Mouse (Mus musculus): Measurements from ENCODE around the gene Rhox2h. TPM values are rescaled to one million over a fixed set of nuclear protein-coding genes. Genes with fewer than 3 reads are reported as not detected.

Rhox2h gene
- not detected in 2 replicates for polyA plus RNA-seq (2021; fragmentation: Nextera tagmentation)
- long read RNA-seq, experiment 1 = 0 reads
- long read RNA-seq, experiment 2 = 0 reads

DNA sequence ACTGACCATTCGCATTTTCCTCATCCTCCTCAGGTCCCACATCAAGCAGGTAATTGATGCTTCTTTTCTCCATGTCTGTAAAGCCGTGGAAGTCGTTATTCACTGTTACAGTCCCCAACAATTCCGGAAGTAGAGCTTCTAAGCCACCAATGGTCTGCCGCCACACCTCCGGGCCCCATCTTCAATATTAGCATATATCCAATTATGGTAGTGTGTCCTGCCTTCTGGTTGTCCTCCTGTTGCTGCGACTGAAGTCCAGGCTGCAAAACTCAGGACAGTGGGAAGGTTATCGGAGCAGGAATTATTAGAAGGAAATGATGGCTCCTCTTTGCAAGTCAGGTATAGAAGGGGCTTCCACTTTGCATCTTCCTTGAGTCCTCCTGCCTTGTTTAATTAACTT, at the start of gene Rhox2h:
Gene Rhox2h (minus strand): TSS at position 101 of the 400 bp plus-strand sequence.

DNA sequence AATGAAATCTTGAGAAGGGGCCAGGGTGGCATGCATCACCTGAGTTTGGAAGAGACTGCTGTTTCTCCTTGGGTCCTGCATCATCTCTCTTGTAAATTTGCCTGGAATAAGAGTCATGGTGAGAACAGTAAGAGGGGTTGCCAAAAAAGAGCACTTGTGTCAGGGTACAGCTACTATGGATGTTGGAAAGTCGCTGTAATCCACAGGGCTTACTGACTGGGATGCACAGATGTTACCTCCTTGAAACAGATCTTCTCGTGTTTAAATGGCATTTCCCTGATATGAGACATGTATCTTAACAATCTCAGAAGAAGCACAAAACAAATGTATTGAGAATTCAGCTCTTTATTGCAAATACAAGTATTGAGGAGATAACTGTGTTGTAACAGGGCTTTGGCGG, 4.4 kb downstream of the Rhox2h start, which contains the start of gene Rhox3h:
Gene Rhox3h (minus strand): TSS at position 101 of the 400 bp plus-strand sequence.

DNA sequence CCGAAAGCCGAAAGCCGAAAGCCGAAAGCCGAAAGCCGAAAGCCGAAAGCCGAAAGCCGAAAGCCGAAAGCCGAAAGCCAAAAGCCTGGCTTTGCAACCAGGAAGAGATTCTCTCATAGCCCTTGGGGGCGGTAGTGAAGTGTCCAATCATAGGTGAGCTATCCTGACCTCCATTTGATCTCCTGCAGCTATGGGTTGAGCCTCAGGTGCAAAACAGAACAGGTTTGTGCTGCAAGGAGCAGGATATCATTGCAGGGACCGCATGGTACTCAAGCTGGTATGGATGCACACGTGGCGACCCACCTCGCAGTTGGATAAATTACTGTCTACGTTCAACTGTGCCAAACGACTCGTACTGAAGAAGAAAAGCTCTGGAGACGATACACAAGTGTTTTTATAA, 21.9 kb downstream of the Rhox2h start, which contains the start of gene Rhox4g:
Gene Rhox4g (minus strand): TSS at position 101 of the 400 bp plus-strand sequence.

DNA sequence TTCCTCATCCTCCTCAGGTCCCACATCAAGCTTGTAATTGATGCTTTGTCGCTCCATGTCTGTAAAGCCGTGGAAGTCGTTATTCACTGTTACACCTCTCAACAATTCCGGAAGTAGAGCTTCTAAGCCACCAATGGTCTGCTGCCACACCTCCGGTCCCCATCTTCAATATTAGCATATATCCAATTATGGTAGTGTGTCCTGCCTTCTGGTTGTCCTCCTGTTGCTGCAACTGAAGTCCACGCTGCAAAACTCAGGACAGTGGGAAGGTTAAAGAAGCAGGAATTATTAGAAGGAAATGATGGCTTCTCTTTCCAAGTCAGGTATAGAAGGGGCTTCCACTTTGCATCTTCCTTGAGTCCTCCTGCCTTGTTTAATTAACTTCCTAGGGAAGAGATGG, 29.7 kb downstream of the Rhox2h start, which contains the start of gene Rhox2g:
Gene Rhox2g (minus strand): TSS at position 101 of the 400 bp plus-strand sequence.

DNA sequence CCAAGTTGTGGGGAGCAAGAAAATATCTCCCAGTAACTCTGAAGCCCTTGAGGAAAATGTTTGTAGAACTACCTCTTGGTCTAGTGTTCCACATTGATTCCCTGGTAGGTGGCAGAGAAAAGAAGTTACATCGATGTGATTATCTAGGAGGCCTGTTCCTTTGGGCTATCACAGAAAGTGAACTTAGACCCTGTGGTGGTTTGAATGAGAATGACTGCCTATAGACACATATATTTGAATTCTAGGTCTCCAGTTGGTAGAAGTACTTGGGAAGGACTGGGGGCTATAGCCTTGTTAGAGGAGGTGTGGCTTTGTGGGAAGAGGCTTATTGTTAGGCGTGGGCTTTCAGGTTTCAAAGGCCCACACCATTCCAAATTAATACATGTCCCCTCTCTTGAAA, 44.6 kb downstream of the Rhox2h start, which contains the start of gene Rhox3g:
Gene Rhox3g (minus strand): TSS at position 101 of the 400 bp plus-strand sequence.

Other genes starting within 250 kb of the Rhox2h start
- not detected in 2 replicates for gene Rhox4b, start 240.8 kb downstream of the Rhox2h start, polyA plus RNA-seq (2021; fragmentation: Nextera tagmentation)
- not detected in 2 replicates for gene Rhox2c, start 219.6 kb downstream of the Rhox2h start, polyA plus RNA-seq (2021; fragmentation: Nextera tagmentation)
- not detected in 2 replicates for gene Rhox3c, start 214.7 kb downstream of the Rhox2h start, polyA plus RNA-seq (2021; fragmentation: Nextera tagmentation)
- not detected in 2 replicates for gene Rhox4c, start 192.9 kb downstream of the Rhox2h start, polyA plus RNA-seq (2021; fragmentation: Nextera tagmentation)
- not detected in 2 replicates for gene Rhox2d, start 179.8 kb downstream of the Rhox2h start, polyA plus RNA-seq (2021; fragmentation: Nextera tagmentation)
- not detected in 2 replicates for gene Rhox4d, start 158.9 kb downstream of the Rhox2h start, polyA plus RNA-seq (2021; fragmentation: Nextera tagmentation)
- not detected in 2 replicates for gene Rhox2e, start 142.8 kb downstream of the Rhox2h start, polyA plus RNA-seq (2021; fragmentation: Nextera tagmentation)
- not detected in 2 replicates for gene Rhox3e, start 131.3 kb downstream of the Rhox2h start, polyA plus RNA-seq (2021; fragmentation: Nextera tagmentation)
- gene Rhox4e, start 115.9 kb downstream of the Rhox2h start, polyA plus RNA-seq (2021; fragmentation: Nextera tagmentation) = not detected in 2 replicates
- not detected in 2 replicates for gene Rhox2f, start 101.9 kb downstream of the Rhox2h start, polyA plus RNA-seq (2021; fragmentation: Nextera tagmentation)
- gene Rhox3f, start 92.3 kb downstream of the Rhox2h start, polyA plus RNA-seq (2021; fragmentation: Nextera tagmentation) = not detected in 2 replicates
- gene Rhox4f, start 65.6 kb downstream of the Rhox2h start, polyA plus RNA-seq (2021; fragmentation: Nextera tagmentation) = not detected in 2 replicates
- gene Rhox3g, start 44.7 kb downstream of the Rhox2h start, polyA plus RNA-seq (2021; fragmentation: Nextera tagmentation) = not detected in 2 replicates
- gene Rhox2g, start 29.8 kb downstream of the Rhox2h start, polyA plus RNA-seq (2021; fragmentation: Nextera tagmentation) = not detected in 2 replicates
- not detected in 2 replicates for gene Rhox4g, start 21.9 kb downstream of the Rhox2h start, polyA plus RNA-seq (2021; fragmentation: Nextera tagmentation)
- not detected in 2 replicates for gene Rhox3h, start 4.5 kb downstream of the Rhox2h start, polyA plus RNA-seq (2021; fragmentation: Nextera tagmentation)
- 0.20 and 0.55 TPM in 2 replicates for gene Rhox5, start 131.6 kb upstream of the Rhox2h start, polyA plus RNA-seq (2021; fragmentation: Nextera tagmentation)
- not detected in 2 replicates for gene Rhox6, start 153.6 kb upstream of the Rhox2h start, polyA plus RNA-seq (2021; fragmentation: Nextera tagmentation)
- gene Rhox7a, start 158.4 kb upstream of the Rhox2h start, polyA plus RNA-seq (2021; fragmentation: Nextera tagmentation) = not detected in 2 replicates
- not detected in 2 replicates for gene Rhox8, start 205.7 kb upstream of the Rhox2h start, polyA plus RNA-seq (2021; fragmentation: Nextera tagmentation)
- not detected in 2 replicates for gene Rhox7b, start 224.0 kb upstream of the Rhox2h start, polyA plus RNA-seq (2021; fragmentation: Nextera tagmentation)
- not detected in 2 replicates for gene Rhox9, start 228.5 kb upstream of the Rhox2h start, polyA plus RNA-seq (2021; fragmentation: Nextera tagmentation)